Mouse (Mus musculus) forebrain, embryonic 16.5 days (tissue): Measurements from ENCODE around the gene 4933400A11Rik. TPM values are rescaled to one million over a fixed set of nuclear protein-coding genes. Genes with fewer than 3 reads are reported as not detected.

Source experiments
- polyA plus RNA-seq: library from polyadenylated mRNA; unstranded; fragments of >200 nt; fragmentation: Nextera tagmentation; extraction: Ambion mirVana; gene quantifications from 2 replicates; pipeline ENCODE4 v1.2.1, GENCODE M21; 2015

4933400A11Rik gene
- polyA plus RNA-seq, 1 experiment from 2014 or later = not detected

Other genes starting within 250 kb of the 4933400A11Rik start
- 10.0 and 10.1 TPM in 2 replicates for gene Mid1, start 94.4 kb downstream of the 4933400A11Rik start, polyA plus RNA-seq
- gene Gm21887, start 230.0 kb upstream of the 4933400A11Rik start, polyA plus RNA-seq = 174 and 293 TPM in 2 replicates